ENCODE assay signal across 30 mouse cellular contexts in genomic region chr3:31847087-31847486, GRCm38 (mm10). TPM values are rescaled to one million over a fixed set of nuclear protein-coding genes. Genes with fewer than 3 reads are reported as not detected.
DNase-seq lines count a peak whose midpoint lies in the region; ATAC-seq lines count a peak whose summit lies in the region.
"Had no signal": no experiment of that assay in that cellular context is flagged by ENCODE, and none has a peak within 500 bp of the region (broad histone marks: within the 10 kb centered on the region; RNA-seq: fewer than 3 reads in every experiment).

No protein-coding gene starts in this region.

- no peak overlapping the region for H3K27ac ChIP-seq in hindbrain, embryonic 13.5 days
- no peak overlapping the region for H3K27ac ChIP-seq in hindbrain, embryonic 10.5 days
- no peak overlapping the region for H3K27ac ChIP-seq in neural tube, embryonic 13.5 days (replicated peaks)
- H3K27ac ChIP-seq in midbrain, embryonic 15.5 days: 0 out of 2 replicates have a peak overlapping the region, but pooled peaks have one; percentile 20
- H3K27ac ChIP-seq: kidney, embryonic 15.5 days; layer of hippocampus, adult 2 months; limb, embryonic 13.5 days; stomach, postnatal 0 days had no signal

- H3K36me3 ChIP-seq in hindbrain, embryonic 13.5 days: no peaks in the 10 kb centered on the region
- no peaks in the 10 kb centered on the region for H3K36me3 ChIP-seq in hindbrain, embryonic 10.5 days
- H3K36me3 ChIP-seq in neural tube, embryonic 13.5 days: no peaks in the 10 kb centered on the region
- no peaks in the 10 kb centered on the region for H3K36me3 ChIP-seq in midbrain, embryonic 15.5 days (replicated peaks)
- H3K36me3 ChIP-seq: kidney, embryonic 15.5 days; limb, embryonic 13.5 days had no signal

- ATAC-seq in hindbrain, embryonic 13.5 days (ENCODE audit: low FRiP score): peak; percentile 36
- ATAC-seq in neural tube, embryonic 13.5 days (ENCODE audit: low read depth): peak; percentile 50
- peak; percentile 59 for ATAC-seq in midbrain, embryonic 15.5 days (replicated peaks)
- ATAC-seq: CD4-positive, CD25-positive, alpha-beta regulatory T cell, adult 4 months had no signal

- no peak overlapping the region for H3K4me2 ChIP-seq in hindbrain, embryonic 13.5 days
- H3K4me2 ChIP-seq in neural tube, embryonic 13.5 days: no peak overlapping the region
- no peak overlapping the region for H3K4me2 ChIP-seq in midbrain, embryonic 15.5 days
- H3K4me2 ChIP-seq: heart, embryonic 11.5 days; kidney, embryonic 15.5 days; limb, embryonic 13.5 days; liver, embryonic 11.5 days had no signal

- H3K4me3 ChIP-seq in hindbrain, embryonic 13.5 days: no peak overlapping the region
- H3K4me3 ChIP-seq in hindbrain, embryonic 10.5 days: no peak overlapping the region
- H3K4me3 ChIP-seq in neural tube, embryonic 13.5 days: no peak overlapping the region
- no peak overlapping the region for H3K4me3 ChIP-seq in midbrain, embryonic 15.5 days
- H3K4me3 ChIP-seq: kidney, embryonic 15.5 days; layer of hippocampus, adult 2 months; limb, embryonic 13.5 days; megakaryocyte, embryonic 14.5 days had no signal

- no peak overlapping the region for H3K9ac ChIP-seq in hindbrain, embryonic 13.5 days
- H3K9ac ChIP-seq in neural tube, embryonic 13.5 days: no peak overlapping the region
- no peak overlapping the region for H3K9ac ChIP-seq in midbrain, embryonic 15.5 days
- H3K9ac ChIP-seq: kidney, embryonic 15.5 days; limb, embryonic 13.5 days had no signal

- 63% methylated on average over 4 of the region's 4 CpGs for WGBS in hindbrain, embryonic 13.5 days
- WGBS in hindbrain, embryonic 10.5 days: 79% methylated on average over 4 of the region's 4 CpGs
- WGBS in neural tube, embryonic 13.5 days: 49% methylated on average over 4 of the region's 4 CpGs
- 64% methylated on average over 4 of the region's 4 CpGs for WGBS in midbrain, embryonic 15.5 days

- H3K4me1 ChIP-seq in hindbrain, embryonic 13.5 days (replicated peaks): peaks cover 4% of the 10 kb centered on the region
- H3K4me1 ChIP-seq in hindbrain, embryonic 10.5 days (replicated peaks): no peaks in the 10 kb centered on the region; the same call in 1 of the 2 replicates
- H3K4me1 ChIP-seq in neural tube, embryonic 13.5 days (replicated peaks): 0 out of 2 replicates have a peak, but pooled peaks cover 6% of the 10 kb centered on the region
- H3K4me1 ChIP-seq in midbrain, embryonic 15.5 days: no peaks in the 10 kb centered on the region
- H3K4me1 ChIP-seq: kidney, embryonic 15.5 days; megakaryocyte, embryonic 14.5 days had no signal

- intact Hi-C loops in heart, postnatal 10 days (cut with DNase I): no loop called here

- H3K9me3 ChIP-seq in hindbrain, embryonic 13.5 days: no peaks in the 10 kb centered on the region
- H3K9me3 ChIP-seq in hindbrain, embryonic 10.5 days: no peaks in the 10 kb centered on the region
- H3K9me3 ChIP-seq in neural tube, embryonic 13.5 days: no peaks in the 10 kb centered on the region
- H3K9me3 ChIP-seq in midbrain, embryonic 15.5 days: no peaks in the 10 kb centered on the region
- H3K9me3 ChIP-seq: kidney, embryonic 15.5 days; limb, embryonic 13.5 days had no signal

- DNase-seq in hindbrain, embryonic 10.5 days (ENCODE audit: low spot score): no peak
- DNase-seq in neural tube, embryonic 10.5 days (ENCODE audit: extremely low spot score, low spot score): no peak
- DNase-seq in heart, postnatal 10 days: no peak
- no peak for DNase-seq in adrenal gland, postnatal 10 days
- DNase-seq: adrenal gland, postnatal 36 days; cerebellum, adult 8-10 months; cerebellum, postnatal 25 days; gastrocnemius, postnatal 25 days; heart, adult 18-20 months; heart, postnatal 4 days; kidney, adult 18-20 months; kidney, postnatal 25 days; lung, postnatal 4 days; right cerebral cortex, postnatal 4 days; thymus, adult 18-20 months; thymus, postnatal 25 days had no signal

- no peaks in the 10 kb centered on the region for H3K27me3 ChIP-seq in hindbrain, embryonic 13.5 days
- no peaks in the 10 kb centered on the region for H3K27me3 ChIP-seq in hindbrain, embryonic 10.5 days (ENCODE audit: insufficient read depth, poor library complexity, severe bottlenecking)
- no peaks in the 10 kb centered on the region for H3K27me3 ChIP-seq in neural tube, embryonic 13.5 days
- H3K27me3 ChIP-seq in midbrain, embryonic 15.5 days (replicated peaks): no peaks in the 10 kb centered on the region
- H3K27me3 ChIP-seq: kidney, embryonic 15.5 days; limb, embryonic 13.5 days; megakaryocyte, embryonic 14.5 days had no signal

RNA-seq across cellular contexts. Expression of gene Kcnmb2, which starts 55.2 kb away (rescaled TPM):
- polyA plus RNA-seq in hindbrain, embryonic 13.5 days (2015; fragmentation: Nextera tagmentation; extraction: Ambion mirVana): 14.0 and 14.5 TPM in 2 replicates
- 3.4 and 6.8 TPM in 2 replicates for polyA plus RNA-seq in hindbrain, embryonic 10.5 days (2016; fragmentation: Nextera tagmentation; extraction: Ambion mirVana)
- polyA plus RNA-seq in neural tube, embryonic 13.5 days (2015; fragmentation: Nextera tagmentation; extraction: Ambion mirVana): 22.8 and 30.0 TPM in 2 replicates
- polyA plus RNA-seq in midbrain, embryonic 15.5 days (2015; fragmentation: Nextera tagmentation; extraction: Ambion mirVana): 13.4 and 14.0 TPM in 2 replicates
- total RNA-seq in heart, postnatal 10 days (2021): not detected
- total RNA-seq in adrenal gland, postnatal 10 days (2021): 1 to 10 TPM; 2.6 to 3.1 TPM
- total RNA-seq: gastrocnemius, adult 18-20 months; heart, adult 18-20 months; monocyte, adult 5-6 weeks had no signal
- polyA plus RNA-seq: CD4-positive, CD25-positive, alpha-beta regulatory T cell, adult 4 months; spleen, adult 2 months had no signal
